Mouse (Mus musculus) limb, embryonic 12.5 days (tissue): ENCODE results near the gene Cdc40. TPM values are rescaled to one million over a fixed set of nuclear protein-coding genes. Genes with fewer than 3 reads are reported as not detected.
"Not testable (repeated sequence)": the region's sequence is repeated elsewhere in the genome, so short reads cannot be mapped to it uniquely, and the experiment has no call there.

Experiments
- ATAC-seq: fragments of 200-750 bp; cut with Nextera tagmentation; 2 replicates; pipeline ENCODE4 v1.8.0; 2017; ENCODE audit warnings: low read depth, moderate TSS enrichment; ENCODE audit not compliant: insufficient number of reproducible peaks, insufficient read depth, low FRiP score, low TSS enrichment
- H3K27ac ChIP-seq: fragments of 300-500 bp; sonication (generic); 2 replicates; pipeline ENCODE4 v1.5.1; 2016; ENCODE audit warnings: mild to moderate bottlenecking, moderate library complexity
- H3K27me3 ChIP-seq: fragments of 300-500 bp; sonication (generic); 2 replicates; pipeline ENCODE4 v1.6.1; 2016; ENCODE audit warnings: mild to moderate bottlenecking, moderate library complexity
- H3K36me3 ChIP-seq: fragments of 300-500 bp; sonication (generic); 2 replicates; pipeline ENCODE4 v1.6.1; 2016; ENCODE audit warnings: mild to moderate bottlenecking, moderate library complexity
- H3K4me1 ChIP-seq: fragments of 300-500 bp; sonication (generic); replicated peaks from 2 replicates; pipeline ENCODE4 v1.6.1; 2016
- H3K4me2 ChIP-seq: fragments of 300-500 bp; sonication (generic); 2 replicates; pipeline ENCODE4 v1.6.1; 2016; ENCODE audit warnings: mild to moderate bottlenecking, moderate library complexity
- H3K4me3 ChIP-seq: fragments of 300-500 bp; sonication (generic); replicated peaks from 2 replicates; pipeline ENCODE4 v1.5.1; 2016; ENCODE audit warnings: mild to moderate bottlenecking
- H3K9ac ChIP-seq: fragments of 300-500 bp; sonication (generic); replicated peaks from 2 replicates; pipeline ENCODE4 v1.6.1; 2016; ENCODE audit warnings: mild to moderate bottlenecking, moderate library complexity
- H3K9me3 ChIP-seq: fragments of 300-500 bp; sonication (generic); 2 replicates; pipeline ENCODE4 v1.6.1; 2016; ENCODE audit warnings: mild to moderate bottlenecking, moderate library complexity
- WGBS: fragments of 180-500 bp; shearing (Covaris S2); methylation state at CpG from one replicate; pipeline ENCODE4 v1.1.7; 2016; 5-methylcytosine and 5-hydroxymethylcytosine counted together
- polyA plus RNA-seq: library from polyadenylated mRNA; unstranded; fragments of >200 nt; fragmentation: Nextera tagmentation; extraction: Ambion mirVana; gene quantifications from 2 replicates; pipeline ENCODE4 v1.2.1, GENCODE M21; 2016

The Cdc40 gene
- polyA plus RNA-seq, 1 experiment from 2014 or later: 41.7 TPM

DNA sequence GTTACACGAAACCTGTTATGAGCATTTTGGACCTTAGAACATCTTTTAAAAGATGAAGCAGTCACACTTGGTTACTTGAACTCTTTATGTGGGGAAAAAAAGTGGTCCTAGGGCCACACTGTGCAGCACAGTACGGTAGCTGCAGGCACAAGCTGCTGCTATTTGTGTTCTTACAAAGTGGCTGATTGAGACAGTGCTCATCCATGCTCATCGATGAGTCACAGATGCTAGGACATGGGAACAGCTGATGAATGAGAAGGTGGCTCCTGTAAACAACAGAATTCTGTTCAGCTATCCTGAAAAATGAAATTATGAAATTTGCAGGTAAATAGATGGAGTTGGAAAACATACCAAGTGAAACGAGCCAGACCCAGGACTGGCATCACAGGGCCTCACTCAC, 55.4 kb downstream of the Cdc40 start:
- ATAC-seq: no peak
- peaks cover 28% of the 10 kb centered on the region for H3K36me3 ChIP-seq
- 84% methylated on average over 4 of the region's 4 CpGs for WGBS
- H3K9ac ChIP-seq: no peak overlapping the region
- no peak overlapping the region for H3K4me3 ChIP-seq
- no peaks in the 10 kb centered on the region for H3K4me1 ChIP-seq
- H3K9me3 ChIP-seq: no peaks in the 10 kb centered on the region
- no peak overlapping the region for H3K27ac ChIP-seq
- no peak overlapping the region for H3K4me2 ChIP-seq
- no peaks in the 10 kb centered on the region for H3K27me3 ChIP-seq

DNA sequence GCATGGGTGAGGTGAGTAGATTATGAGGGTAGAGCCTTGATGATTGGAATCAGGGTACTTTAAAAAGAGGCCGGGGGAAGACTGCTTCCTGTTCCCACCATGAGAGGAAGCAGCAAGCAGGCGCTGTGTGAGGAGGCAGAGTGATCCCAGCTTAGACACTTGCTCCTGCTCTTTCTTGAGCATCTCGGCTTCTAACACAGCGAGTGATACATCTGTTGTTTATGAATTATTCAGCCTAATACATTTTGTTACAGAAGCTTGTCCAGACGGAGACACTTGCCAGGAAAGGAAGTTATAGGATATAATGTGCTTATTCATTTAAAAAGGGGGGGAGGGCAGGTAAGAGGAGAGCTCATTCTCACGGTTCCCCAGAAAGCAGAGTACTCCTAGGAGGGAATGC, 57.2 kb downstream of the Cdc40 start:
- ATAC-seq: no peak

DNA sequence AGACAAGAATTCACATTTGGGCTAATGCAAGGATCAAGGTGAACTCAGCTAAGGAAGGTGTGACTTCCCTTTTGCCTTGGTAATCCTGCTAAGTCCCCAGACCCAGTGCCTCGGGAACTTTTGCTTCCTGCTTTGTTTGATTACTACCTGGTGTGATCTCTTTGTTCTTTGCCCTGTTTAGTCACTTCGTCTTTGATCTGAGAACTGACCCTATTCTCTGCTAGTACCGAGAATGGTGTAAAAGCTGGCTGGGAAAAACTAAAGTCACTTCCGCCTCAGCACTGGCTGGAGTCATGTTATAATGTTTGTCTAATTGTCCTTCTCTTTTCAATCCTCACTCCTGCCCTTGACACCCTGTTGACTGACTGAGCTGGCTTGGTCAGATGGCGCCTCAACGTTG, 66.6 kb downstream of the Cdc40 start:
- Histone ChIP-seq H3K4me1 (no peaks in the 10 kb centered on the region), H3K9me3 (no peaks in the 10 kb centered on the region), H3K27me3 (no peaks in the 10 kb centered on the region), H3K9ac (no peak overlapping the region), H3K4me3 (no peak overlapping the region), H3K27ac (no peak overlapping the region), H3K36me3 (no peaks in the 10 kb centered on the region), H3K4me2 (no peak overlapping the region)
- no peak for ATAC-seq
- 47% methylated on average over 6 of the region's 6 CpGs for WGBS

More for the DNA sequence above, 57.2 kb downstream of the Cdc40 start:
- no peaks in the 10 kb centered on the region for H3K4me1 ChIP-seq
- no peak overlapping the region for H3K4me2 ChIP-seq
- peaks cover 15% of the 10 kb centered on the region for H3K36me3 ChIP-seq
- no peak overlapping the region for H3K4me3 ChIP-seq
- H3K9me3 ChIP-seq: no peaks in the 10 kb centered on the region
- no peak overlapping the region for H3K9ac ChIP-seq
- H3K27me3 ChIP-seq: no peaks in the 10 kb centered on the region
- WGBS: 67% methylated on average over 6 of the region's 6 CpGs
- no peak overlapping the region for H3K27ac ChIP-seq

DNA sequence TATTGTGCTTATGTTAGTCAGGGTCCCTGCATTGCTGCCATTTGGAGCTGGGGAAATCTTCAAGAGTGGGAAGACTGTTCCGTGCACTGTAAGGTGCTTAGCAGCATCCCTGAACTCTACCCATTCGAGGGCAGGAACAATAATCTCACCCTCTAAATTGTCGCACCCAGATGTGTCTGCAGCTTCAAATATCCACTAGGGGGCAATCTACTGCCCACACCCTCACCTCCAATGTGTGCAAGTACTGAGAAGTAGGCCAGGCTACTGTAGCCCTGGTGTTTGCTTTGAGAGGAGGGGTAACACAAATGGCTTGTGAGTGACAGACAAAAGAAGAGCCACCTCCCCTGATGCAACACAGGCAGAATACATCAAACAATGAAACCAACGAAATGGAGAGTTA, 69.5 kb downstream of the Cdc40 start:
- no peaks in the 10 kb centered on the region for H3K9me3 ChIP-seq
- no peak overlapping the region for H3K9ac ChIP-seq
- H3K36me3 ChIP-seq: no peaks in the 10 kb centered on the region
- H3K27ac ChIP-seq: no peak overlapping the region
- H3K4me1 ChIP-seq: no peaks in the 10 kb centered on the region
- no peak overlapping the region for H3K4me3 ChIP-seq
- no peak for ATAC-seq
- WGBS: 69% methylated on average over 4 of the region's 4 CpGs
- H3K4me2 ChIP-seq: no peak overlapping the region
- no peaks in the 10 kb centered on the region for H3K27me3 ChIP-seq

DNA sequence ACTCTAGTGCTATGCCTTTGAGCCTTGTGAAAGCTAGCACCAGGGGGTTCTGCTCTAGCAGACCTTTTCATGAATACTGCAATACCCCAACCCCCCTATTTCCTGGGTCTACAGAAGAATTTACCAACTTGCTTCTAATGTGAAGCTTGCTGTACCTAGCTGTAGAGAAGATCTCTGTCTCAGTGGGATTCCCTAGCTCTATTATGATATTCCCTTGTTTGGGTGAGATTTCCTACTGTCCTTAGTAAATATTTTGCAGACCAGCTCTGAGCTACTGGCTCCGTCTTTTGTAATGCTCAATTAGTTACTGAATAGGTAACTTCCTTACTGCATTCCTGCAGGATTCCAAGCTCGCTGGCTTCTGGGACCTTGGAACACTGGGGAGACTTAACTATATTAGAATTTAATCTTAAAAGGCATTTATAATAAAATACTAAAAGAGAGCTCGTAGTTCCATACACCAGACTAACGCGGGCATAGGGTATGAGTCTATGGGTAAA, 73.7 kb downstream of the Cdc40 start:
- not testable (repeated sequence) for H3K27ac ChIP-seq, H3K27me3 ChIP-seq, H3K9me3 ChIP-seq, H3K4me2 ChIP-seq, H3K9ac ChIP-seq, H3K4me3 ChIP-seq, H3K4me1 ChIP-seq, ATAC-seq, H3K36me3 ChIP-seq
- 45% methylated on average over 5 of the region's 5 CpGs for WGBS

DNA sequence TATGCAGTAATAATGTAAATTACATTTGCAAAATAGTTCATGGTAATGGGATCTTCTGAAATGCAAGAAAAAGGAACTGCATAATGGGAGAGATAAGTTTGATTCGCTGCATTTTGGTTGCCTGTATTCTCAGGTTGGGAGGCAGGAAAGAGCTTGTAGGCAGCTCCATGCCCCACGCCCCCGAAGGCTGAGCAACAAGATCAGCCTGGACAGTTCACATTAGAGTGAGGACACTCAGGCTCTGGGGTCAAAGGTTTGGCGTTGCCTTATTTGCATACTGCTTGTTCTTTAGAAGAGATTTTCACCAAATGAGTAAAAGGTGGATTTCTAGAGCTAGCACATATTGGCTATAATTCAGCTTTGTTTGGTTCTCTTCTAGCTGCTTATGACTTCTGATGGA, 76.9 kb downstream of the Cdc40 start:
- Histone ChIP-seq H3K27me3 (no peaks in the 10 kb centered on the region), H3K36me3 (no peaks in the 10 kb centered on the region), H3K4me3 (no peak overlapping the region), H3K9me3 (no peaks in the 10 kb centered on the region), H3K4me1 (no peaks in the 10 kb centered on the region), H3K27ac (no peak overlapping the region), H3K4me2 (no peak overlapping the region), H3K9ac (no peak overlapping the region)
- ATAC-seq: no peak
- WGBS: 87% methylated on average over 4 of the region's 4 CpGs

DNA sequence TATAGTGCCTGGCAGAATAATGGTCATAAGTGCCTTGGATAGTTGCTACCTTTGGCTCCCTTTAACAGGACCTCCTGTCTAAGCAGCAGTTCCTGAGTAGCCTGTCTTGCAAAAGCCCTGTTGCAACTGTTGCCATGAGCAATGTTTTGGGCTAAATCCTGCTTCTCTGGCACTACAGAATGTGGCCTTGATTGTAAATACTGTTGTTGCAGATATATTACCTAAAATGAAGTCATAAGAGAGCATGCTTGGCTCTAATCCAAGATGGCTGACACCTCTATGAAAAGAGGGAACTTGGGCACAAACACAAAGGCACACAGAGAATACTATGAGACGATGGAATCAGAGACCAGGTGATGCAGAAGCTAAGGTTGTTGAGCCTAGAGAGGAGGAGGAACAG, 77.9 kb downstream of the Cdc40 start:
- Histone ChIP-seq H3K4me3 (no peak overlapping the region), H3K4me2 (no peak overlapping the region), H3K27ac (no peak overlapping the region), H3K36me3 (no peaks in the 10 kb centered on the region), H3K27me3 (no peaks in the 10 kb centered on the region), H3K9me3 (no peaks in the 10 kb centered on the region), H3K9ac (no peak overlapping the region), H3K4me1 (no peaks in the 10 kb centered on the region)
- no peak for ATAC-seq
- 76% methylated on average over 1 of the region's 1 CpGs for WGBS

DNA sequence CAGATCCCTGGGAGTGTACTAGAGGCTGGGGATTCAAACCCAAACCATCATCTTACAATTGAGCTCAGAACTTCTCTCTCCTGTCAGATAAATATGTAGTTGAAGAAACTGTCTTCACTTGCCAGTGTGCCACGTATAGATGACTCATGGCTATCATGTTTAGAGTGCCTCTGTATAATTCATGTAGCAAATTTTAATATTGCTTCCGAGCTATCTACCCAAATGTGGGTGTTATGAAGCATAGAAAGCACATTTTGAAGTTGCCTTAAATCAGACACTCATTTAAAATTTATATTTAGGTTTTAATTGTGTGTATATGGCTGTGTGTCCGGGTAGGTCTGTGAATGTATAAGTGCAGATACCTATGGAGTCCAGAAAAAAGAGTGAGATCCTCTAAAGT, 91.0 kb downstream of the Cdc40 start:
- no peak for ATAC-seq
- Histone ChIP-seq H3K4me2 (no peak overlapping the region), H3K27ac (no peak overlapping the region), H3K9ac (no peak overlapping the region), H3K27me3 (no peaks in the 10 kb centered on the region), H3K36me3 (no peaks in the 10 kb centered on the region), H3K9me3 (no peaks in the 10 kb centered on the region), H3K4me3 (no peak overlapping the region), H3K4me1 (no peaks in the 10 kb centered on the region)
- WGBS: 85% methylated on average over 3 of the region's 3 CpGs

DNA sequence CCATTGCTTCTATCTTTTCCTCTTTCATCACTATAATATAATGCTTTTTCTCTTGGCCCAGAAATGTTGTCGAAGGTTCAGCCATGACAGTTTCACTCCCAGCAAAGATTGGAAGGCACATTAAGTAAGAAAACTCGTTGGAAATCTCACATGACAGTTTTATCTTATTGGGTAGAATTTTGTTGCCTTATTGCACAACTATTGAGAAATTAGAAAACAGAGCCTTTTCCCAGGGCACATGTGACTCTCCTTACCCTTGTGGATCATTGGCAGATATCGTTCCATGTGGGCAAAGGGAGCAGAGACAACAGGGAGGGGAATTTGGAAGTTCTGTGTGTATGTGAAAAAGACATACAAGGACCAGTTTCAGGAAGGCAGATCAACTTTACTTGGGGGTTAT, 92.7 kb downstream of the Cdc40 start:
- ATAC-seq: no peak
- Histone ChIP-seq H3K36me3 (no peaks in the 10 kb centered on the region), H3K27ac (no peak overlapping the region), H3K9ac (no peak overlapping the region), H3K4me1 (no peaks in the 10 kb centered on the region), H3K9me3 (no peaks in the 10 kb centered on the region), H3K4me2 (no peak overlapping the region), H3K4me3 (no peak overlapping the region), H3K27me3 (no peaks in the 10 kb centered on the region)
- 83% methylated on average over 3 of the region's 3 CpGs for WGBS

Other genes with a start within 250 kb of the Cdc40 start
- gene Mettl24, start 200.0 kb downstream of the Cdc40 start, polyA plus RNA-seq: 1.00 and 1.5 TPM in 2 replicates
- gene Wasf1, start 164 bp upstream of the Cdc40 start, polyA plus RNA-seq: 31.3 and 35.5 TPM in 2 replicates
- gene Gpr6, start 189.0 kb upstream of the Cdc40 start, polyA plus RNA-seq: not detected in 2 replicates